Mouse (Mus musculus) kidney, postnatal 0 days (tissue): ENCODE measurements around the gene Acot3. TPM values are rescaled to one million over a fixed set of nuclear protein-coding genes. Genes with fewer than 3 reads are reported as not detected.
A peak's percentile ranks its signal among the peaks of the same experiment; 100 is the strongest.
"Not testable (repeated sequence)": the region's sequence is repeated elsewhere in the genome, so short reads cannot be mapped to it uniquely, and the experiment has no call there.

ENCODE experiments used
- ATAC-seq: fragments of 200-750 bp; cut with Nextera tagmentation; replicated peaks from 2 replicates; pipeline ENCODE4 v1.8.0; 2017; ENCODE audit warnings: low read depth, moderate number of reproducible peaks, moderate TSS enrichment, moderate library complexity; ENCODE audit not compliant: low FRiP score
- DNase-seq: peaks from one replicate; pipeline ENCODE4 v3.0.0-alpha.2; 2016; ENCODE audit warnings: low spot score
- H3K27ac ChIP-seq: fragments of 300-500 bp; sonication (generic); 2 replicates; pipeline ENCODE4 v1.5.1; 2014; ENCODE audit warnings: mild to moderate bottlenecking
- H3K27me3 ChIP-seq: fragments of 300-500 bp; sonication (generic); 2 replicates; pipeline ENCODE4 v1.6.1; 2014; ENCODE audit warnings: low read length, mixed read lengths; ENCODE audit not compliant: insufficient read depth
- H3K36me3 ChIP-seq: fragments of 300-500 bp; sonication (generic); 2 replicates; pipeline ENCODE4 v1.6.1; 2014; ENCODE audit warnings: low read length, mixed read lengths; ENCODE audit not compliant: insufficient read depth
- H3K4me1 ChIP-seq: fragments of 300-500 bp; sonication (generic); replicated peaks from 2 replicates; pipeline ENCODE4 v1.6.1; 2014; ENCODE audit warnings: antibody characterized with exemption, low read length, mixed read lengths; ENCODE audit not compliant: insufficient read depth
- H3K4me2 ChIP-seq: fragments of 300-500 bp; sonication (generic); 2 replicates; pipeline ENCODE4 v1.6.1; 2014; ENCODE audit warnings: mild to moderate bottlenecking, low read length, moderate library complexity, mixed read lengths
- H3K4me3 ChIP-seq: fragments of 300-500 bp; sonication (generic); replicated peaks from 2 replicates; pipeline ENCODE4 v1.5.1; 2014; ENCODE audit warnings: low read depth, low read length
- H3K9ac ChIP-seq: fragments of 300-500 bp; sonication (generic); 2 replicates; pipeline ENCODE4 v1.6.1; 2014; ENCODE audit warnings: low read depth, low read length
- H3K9me3 ChIP-seq: fragments of 300-500 bp; sonication (generic); replicated peaks from 2 replicates; pipeline ENCODE4 v1.6.1; 2016; ENCODE audit warnings: low read length, inconsistent platforms, mixed read lengths
- CTCF ChIP-seq: IDR thresholded peaks from 2 replicates; pipeline ENCODE4 v1.5.1; 2016; ENCODE audit warnings: antibody characterized with exemption, low read depth, mild to moderate bottlenecking, moderate library complexity
- WGBS: fragments of 180-500 bp; shearing (Covaris S2); extraction: QIAGEN DNeasy Blood & Tissue Kit; methylation state at CpG from one replicate; pipeline ENCODE4 v1.1.7; 2014; 5-methylcytosine and 5-hydroxymethylcytosine counted together
- polyA plus RNA-seq: library from polyadenylated mRNA; unstranded; fragments of >200 nt; fragmentation: Nextera tagmentation; extraction: Ambion mirVana; gene quantifications from 2 replicates; pipeline ENCODE4 v1.2.1, GENCODE M21; 2015

The Acot3 gene
- polyA plus RNA-seq, 1 experiment from 2014 or later: 9.3 TPM

DNA sequence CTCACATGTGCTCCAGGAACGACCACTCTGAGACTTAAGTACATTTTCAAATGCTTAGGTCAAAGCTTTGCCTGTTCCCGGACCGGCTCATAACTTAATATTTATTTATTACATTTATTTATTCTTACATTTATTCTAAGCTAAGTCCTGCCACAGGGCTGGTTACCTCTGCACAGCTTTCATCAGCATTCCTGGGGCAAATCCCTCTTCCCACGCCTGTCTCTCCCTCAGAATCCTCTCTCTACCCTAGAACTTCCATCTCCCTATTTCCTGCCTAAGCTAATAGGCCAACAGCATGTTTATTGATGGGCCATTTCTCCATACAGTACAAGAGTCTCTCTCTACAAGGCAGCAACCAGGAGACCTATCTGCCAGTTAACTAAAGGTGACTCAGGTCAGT is 15.8 kb downstream of the Acot3 start:
- 91% methylated on average over 4 of the region's 4 CpGs for WGBS
- H3K36me3 ChIP-seq: no peaks in the 10 kb centered on the region
- no peaks in the 10 kb centered on the region for H3K4me1 ChIP-seq
- no peak overlapping the region for H3K4me2 ChIP-seq
- no peak for TF ChIP-seq CTCF
- ATAC-seq: no peak
- H3K9ac ChIP-seq: no peak overlapping the region
- H3K27ac ChIP-seq: no peak overlapping the region
- no peak overlapping the region for H3K4me3 ChIP-seq
- no peaks in the 10 kb centered on the region for H3K27me3 ChIP-seq
- no peaks in the 10 kb centered on the region for H3K9me3 ChIP-seq
- no peak for DNase-seq

DNA sequence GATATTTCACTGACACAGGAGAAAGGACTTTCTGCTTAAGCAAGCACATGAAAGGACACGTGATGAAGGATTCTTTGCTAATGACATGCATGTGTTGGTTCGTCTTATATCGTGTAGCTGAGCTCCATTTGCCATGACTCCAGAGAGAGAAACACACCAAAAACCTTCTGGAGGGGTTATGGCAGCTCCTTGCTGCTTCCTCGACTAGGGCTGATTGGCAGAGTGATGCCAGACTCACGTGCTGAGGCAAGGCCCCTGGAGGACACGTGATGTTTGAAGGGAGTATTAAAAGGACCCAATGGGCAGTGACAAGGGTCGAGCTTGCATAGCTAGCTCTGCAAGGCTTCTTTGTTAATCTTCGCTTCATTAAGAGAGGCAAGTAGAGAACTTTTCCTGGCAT is 16.4 kb downstream of the Acot3 start:
- Histone ChIP-seq H3K9me3 (no peaks in the 10 kb centered on the region), H3K9ac (no peak overlapping the region), H3K36me3 (no peaks in the 10 kb centered on the region), H3K27ac (no peak overlapping the region), H3K4me2 (no peak overlapping the region), H3K27me3 (no peaks in the 10 kb centered on the region), H3K4me1 (no peaks in the 10 kb centered on the region), H3K4me3 (no peak overlapping the region)
- 67% methylated on average over 8 of the region's 8 CpGs for WGBS
- DNase-seq (no peak), ATAC-seq (no peak)
- TF ChIP-seq CTCF: no peak

DNA sequence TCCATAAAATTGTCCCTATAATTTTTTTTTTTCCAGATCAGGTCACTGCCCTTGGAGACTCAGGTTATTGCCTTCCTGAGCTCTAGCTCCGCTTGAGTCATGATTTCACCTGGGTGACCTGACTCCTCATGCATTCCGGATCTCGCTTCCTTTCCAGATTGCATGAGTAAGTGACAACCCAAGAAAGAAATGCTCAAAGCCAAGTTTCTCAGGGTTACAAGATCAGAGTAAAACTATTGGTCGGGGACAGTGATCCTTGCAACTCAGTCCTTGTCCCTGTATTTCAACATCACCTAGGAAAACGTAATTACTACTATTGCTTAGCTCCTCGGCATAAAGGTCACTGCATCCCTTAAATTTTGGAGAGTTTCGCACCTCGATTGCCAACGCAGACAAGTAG is 17.0 kb downstream of the Acot3 start, which contains the start of gene Acot5:
Gene Acot5, plus strand, starts transcription at position 340 of the 400 bp plus-strand sequence.
- ATAC-seq (no peak), DNase-seq (no peak)
- Histone ChIP-seq H3K9me3 (no peaks in the 10 kb centered on the region), H3K4me3 (peak within 1 kb of the TSS; percentile 29), H3K27ac (no peak within 1 kb of the TSS), H3K27me3 (no peaks in the 10 kb centered on the region), H3K9ac (0 out of 2 replicates have a peak within 1 kb of the TSS, but pooled peaks have one; percentile 27), H3K4me2 (peak within 1 kb of the TSS; percentile 52), H3K4me1 (no peaks in the 10 kb centered on the region), H3K36me3 (no peaks in the 10 kb centered on the region)
- 41% methylated on average over 9 of the region's 9 CpGs for WGBS
- no peak for TF ChIP-seq CTCF

DNA sequence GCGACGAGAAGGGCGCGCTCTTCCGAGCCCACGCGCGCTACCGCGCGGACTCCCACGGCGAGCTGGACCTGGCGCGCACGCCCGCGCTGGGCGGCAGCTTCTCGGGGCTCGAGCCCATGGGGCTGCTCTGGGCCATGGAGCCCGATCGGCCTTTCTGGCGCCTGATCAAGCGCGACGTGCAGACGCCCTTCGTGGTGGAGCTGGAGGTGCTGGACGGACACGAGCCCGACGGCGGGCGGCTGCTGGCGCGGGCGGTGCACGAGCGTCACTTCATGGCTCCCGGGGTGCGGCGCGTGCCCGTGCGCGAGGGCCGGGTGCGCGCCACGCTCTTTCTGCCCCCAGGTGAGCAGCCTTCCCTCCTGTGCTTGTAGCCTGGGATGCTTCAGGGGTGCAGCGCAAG is 17.6 kb downstream of the Acot3 start:
- H3K4me1 ChIP-seq, DNase-seq, H3K9me3 ChIP-seq, H3K27ac ChIP-seq, H3K36me3 ChIP-seq, H3K27me3 ChIP-seq: not testable (repeated sequence)
- Histone ChIP-seq H3K4me2 (peak overlapping the region; percentile 52), H3K9ac (0 out of 2 replicates have a peak overlapping the region, but pooled peaks have one; percentile 27), H3K4me3 (peak overlapping the region; percentile 29)
- whole genome bisulfite sequencing: 2% methylated on average over 39 of the region's 52 CpGs
- ATAC-seq: 0 out of 2 replicates have a peak, but pooled peaks have one; percentile 13

DNA sequence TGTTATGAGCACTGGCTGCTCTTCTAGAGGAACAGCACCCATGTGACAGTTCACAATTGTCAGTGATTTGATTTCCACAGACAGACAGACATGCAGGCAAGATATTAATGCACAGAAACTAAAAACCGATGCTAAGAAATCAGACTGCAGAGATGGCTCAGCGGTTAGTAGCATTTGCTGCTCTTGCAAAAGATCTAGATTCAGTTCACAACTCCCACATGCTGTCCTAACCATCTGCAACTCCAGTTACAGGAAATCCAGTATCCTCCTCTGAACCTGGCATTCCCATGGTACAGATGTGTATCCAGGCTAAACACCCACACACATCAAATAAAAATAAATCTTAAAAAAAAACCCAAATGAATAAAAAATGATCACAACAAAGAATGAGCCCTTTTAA is 19.8 kb downstream of the Acot3 start:
- Histone ChIP-seq H3K9me3 (no peaks in the 10 kb centered on the region), H3K9ac (no peak overlapping the region), H3K27me3 (no peaks in the 10 kb centered on the region), H3K4me1 (no peaks in the 10 kb centered on the region), H3K4me3 (no peak overlapping the region), H3K4me2 (no peak overlapping the region), H3K27ac (no peak overlapping the region), H3K36me3 (no peaks in the 10 kb centered on the region)
- TF ChIP-seq CTCF: no peak
- ATAC-seq (no peak), DNase-seq (no peak)
- WGBS: 77% methylated on average over 2 of the region's 2 CpGs

DNA sequence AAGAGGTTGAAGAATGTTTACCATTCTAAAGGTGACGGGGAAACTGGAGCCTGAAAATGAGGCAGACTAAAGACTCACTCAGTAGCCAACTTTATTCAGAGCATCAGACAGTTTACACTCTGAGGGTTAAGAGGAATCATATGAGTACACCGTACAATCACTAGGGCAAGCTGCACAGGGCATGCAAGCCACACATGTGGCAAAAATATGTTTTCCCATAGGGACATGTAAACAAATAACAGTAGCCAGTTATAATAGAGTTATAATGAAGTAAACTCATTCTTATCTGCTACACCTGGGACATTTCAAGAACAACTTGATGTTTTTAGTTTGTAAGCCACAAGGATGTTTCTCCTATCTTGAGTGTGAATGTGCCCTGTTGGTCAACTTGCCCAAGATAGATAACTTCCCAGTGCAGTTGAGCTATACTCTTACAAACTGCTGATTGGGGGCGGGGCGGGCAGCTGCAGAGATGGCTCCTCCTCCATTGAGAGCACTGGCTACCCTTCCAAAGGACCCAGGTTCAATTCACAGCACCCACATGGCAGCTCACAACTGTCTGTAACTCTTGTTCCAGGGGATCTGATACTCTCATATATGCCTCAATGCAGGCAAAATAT is 25.5 kb downstream of the Acot3 start:
- WGBS: 89% methylated on average over 4 of the region's 4 CpGs

DNA sequence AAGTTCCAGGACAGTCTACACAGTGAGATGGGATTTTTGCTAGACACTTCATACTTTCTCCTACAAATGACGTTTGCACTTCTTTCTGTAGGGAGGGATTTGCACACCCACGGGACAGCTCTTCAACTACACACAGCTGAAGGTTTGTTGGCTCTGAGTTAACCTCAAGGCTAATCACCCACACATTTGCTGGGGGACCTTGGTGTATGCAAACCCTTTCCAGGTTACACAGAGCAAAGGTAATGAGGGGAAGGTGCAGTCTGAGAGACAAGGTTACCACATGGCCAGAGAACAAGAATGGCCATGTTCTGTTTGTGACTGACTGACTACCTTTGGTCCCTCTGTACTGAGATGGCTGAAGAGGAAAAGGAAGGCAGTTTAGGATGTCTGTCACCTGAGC is 31.9 kb downstream of the Acot3 start:
- Histone ChIP-seq H3K9ac (no peak overlapping the region), H3K27me3 (no peaks in the 10 kb centered on the region), H3K4me1 (no peaks in the 10 kb centered on the region), H3K4me3 (no peak overlapping the region), H3K27ac (no peak overlapping the region), H3K9me3 (no peaks in the 10 kb centered on the region), H3K4me2 (no peak overlapping the region), H3K36me3 (no peaks in the 10 kb centered on the region)
- DNase-seq: no peak
- 80% methylated on average over 2 of the region's 2 CpGs for WGBS
- no peak for TF ChIP-seq CTCF
- ATAC-seq: no peak

More for the DNA sequence above, 25.5 kb downstream of the Acot3 start:
- DNase-seq: no peak
- ATAC-seq: no peak
- Histone ChIP-seq H3K27me3 (no peaks in the 10 kb centered on the region), H3K4me1 (no peaks in the 10 kb centered on the region), H3K9me3 (no peaks in the 10 kb centered on the region), H3K9ac (no peak overlapping the region), H3K36me3 (no peaks in the 10 kb centered on the region), H3K4me3 (no peak overlapping the region), H3K27ac (no peak overlapping the region), H3K4me2 (no peak overlapping the region)
- no peak for TF ChIP-seq CTCF
